Mouse (Mus musculus) kidney, adult 18-20 months (tissue): Measurements from ENCODE around the gene Psmb6.

Experiments
- DNase-seq: peaks from one replicate; pipeline ENCODE4 v3.0.0; 2021

Psmb6 gene

GRCm38 (mm10) chr11:70573872-70574271 lies 48.7 kb downstream of the Psmb6 start:
- no peak for DNase-seq

GRCm38 (mm10) chr11:70577201-70577600 lies 52.0 kb downstream of the Psmb6 start:
- no peak for DNase-seq
